Mouse (Mus musculus) midbrain, embryonic 13.5 days (tissue): ENCODE data around the gene Gm8159. TPM values are rescaled to one million over a fixed set of nuclear protein-coding genes. Genes with fewer than 3 reads are reported as not detected.
A peak's percentile ranks its signal among the peaks of the same experiment; 100 is the strongest.
"Not testable (repeated sequence)": the region's sequence is repeated elsewhere in the genome, so short reads cannot be mapped to it uniquely, and the experiment has no call there.

ENCODE experiments used
- ATAC-seq: fragments of 200-750 bp; cut with Nextera tagmentation; 2 replicates; pipeline ENCODE4 v1.8.0; 2017; ENCODE audit warnings: mild to moderate bottlenecking, moderate TSS enrichment, moderate library complexity
- H3K27ac ChIP-seq: fragments of 300-500 bp; sonication (generic); 2 replicates; pipeline ENCODE4 v1.5.1; 2015; ENCODE audit warnings: inconsistent platforms, mild to moderate bottlenecking, moderate library complexity
- H3K27me3 ChIP-seq: fragments of 300-500 bp; sonication (generic); 2 replicates; pipeline ENCODE4 v1.6.1; 2015; ENCODE audit warnings: mild to moderate bottlenecking, inconsistent platforms
- H3K36me3 ChIP-seq: fragments of 300-500 bp; sonication (generic); 2 replicates; pipeline ENCODE4 v1.6.1; 2015; ENCODE audit warnings: mild to moderate bottlenecking, inconsistent platforms
- H3K4me1 ChIP-seq: fragments of 300-500 bp; sonication (generic); replicated peaks from 2 replicates; pipeline ENCODE4 v1.6.1; 2015; ENCODE audit warnings: inconsistent platforms
- H3K4me2 ChIP-seq: fragments of 300-500 bp; sonication (generic); replicated peaks from 2 replicates; pipeline ENCODE4 v1.6.1; 2015; ENCODE audit warnings: moderate library complexity, mild to moderate bottlenecking, inconsistent platforms
- H3K4me3 ChIP-seq: fragments of 300-500 bp; sonication (generic); replicated peaks from 2 replicates; pipeline ENCODE4 v1.5.1; 2015; ENCODE audit warnings: mild to moderate bottlenecking, inconsistent platforms
- H3K9ac ChIP-seq: fragments of 300-500 bp; sonication (generic); replicated peaks from 2 replicates; pipeline ENCODE4 v1.6.1; 2015; ENCODE audit warnings: mild to moderate bottlenecking, inconsistent platforms
- H3K9me3 ChIP-seq: fragments of 300-500 bp; sonication (generic); 2 replicates; pipeline ENCODE4 v1.6.1; 2016; ENCODE audit warnings: mild to moderate bottlenecking, inconsistent platforms
- WGBS: fragments of 180-500 bp; shearing (Covaris S2); methylation state at CpG from one replicate; pipeline ENCODE4 v1.1.7; 2015; 5-methylcytosine and 5-hydroxymethylcytosine counted together
- polyA plus RNA-seq: library from polyadenylated mRNA; unstranded; fragments of >200 nt; fragmentation: Nextera tagmentation; extraction: Ambion mirVana; gene quantifications from 2 replicates; pipeline ENCODE4 v1.2.1, GENCODE M21; 2015

Gm8159 gene
- not detected in 2 replicates for polyA plus RNA-seq

- not testable (repeated sequence) for ATAC-seq, H3K4me2 ChIP-seq, H3K4me1 ChIP-seq, H3K27ac ChIP-seq, H3K27me3 ChIP-seq, H3K9ac ChIP-seq, H3K9me3 ChIP-seq, H3K4me3 ChIP-seq, H3K36me3 ChIP-seq
- no CpG with 5 or more reads among the region's 2 CpGs for WGBS
These were observed at the start of gene Gm8159 for GRCm38 (mm10) chr14:4632052-4632451. Gm8159 (plus strand) TSS chr14:4632352.

DNA sequence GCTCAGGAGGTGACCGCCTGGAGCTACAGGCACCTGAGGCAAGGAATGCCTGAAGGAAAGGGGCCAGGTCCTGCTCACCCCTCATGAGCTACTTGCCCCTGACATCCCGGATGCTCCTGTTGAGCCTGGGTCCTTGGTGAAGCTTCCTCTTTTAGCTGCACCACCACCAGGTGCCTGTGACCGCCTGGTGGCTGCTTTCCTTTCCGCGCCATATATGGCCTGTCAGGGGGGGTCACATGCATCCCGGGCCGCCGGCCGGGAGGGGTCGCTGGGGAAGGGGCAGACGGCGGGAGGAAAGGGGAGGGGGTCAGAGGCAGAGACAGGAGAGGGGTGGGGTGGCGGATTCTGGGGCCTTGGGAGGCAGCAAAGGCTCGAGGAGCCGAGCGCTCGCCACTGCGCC lies 17.2 kb downstream of the Gm8159 start:
- WGBS: 4% methylated on average over 16 of the region's 18 CpGs
- not testable (repeated sequence) for H3K4me1 ChIP-seq, H3K36me3 ChIP-seq, H3K27ac ChIP-seq, H3K9me3 ChIP-seq, ATAC-seq, H3K27me3 ChIP-seq
- Histone ChIP-seq H3K4me3 (peak overlapping the region; percentile 41), H3K4me2 (peak overlapping the region; percentile 67), H3K9ac (0 out of 2 replicates have a peak overlapping the region, but pooled peaks have one; percentile 49)

DNA sequence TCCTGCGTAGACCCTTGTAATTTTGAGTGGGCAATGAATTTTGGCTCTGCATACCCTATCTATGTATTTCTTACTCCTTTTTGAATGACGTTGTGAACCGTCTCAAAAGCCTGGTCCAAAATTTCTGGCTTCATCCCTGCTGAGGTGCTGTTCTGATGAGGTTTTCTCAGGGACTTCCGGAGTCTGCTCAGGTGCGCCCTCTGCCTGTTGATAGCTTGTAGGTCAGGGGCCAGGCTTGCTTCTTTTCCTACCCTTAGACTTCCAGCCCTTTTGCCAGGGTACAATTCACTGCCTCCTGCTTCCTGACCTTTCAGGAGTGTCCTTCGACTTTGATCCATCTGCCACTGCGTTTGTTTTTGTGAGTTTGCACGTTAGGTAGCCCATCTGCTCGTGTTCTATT lies 18.2 kb downstream of the Gm8159 start:
- WGBS: 4% methylated on average over 5 of the region's 9 CpGs
- H3K27ac ChIP-seq, H3K9ac ChIP-seq, H3K36me3 ChIP-seq, H3K4me2 ChIP-seq, ATAC-seq, H3K4me3 ChIP-seq, H3K27me3 ChIP-seq, H3K4me1 ChIP-seq, H3K9me3 ChIP-seq: not testable (repeated sequence)

DNA sequence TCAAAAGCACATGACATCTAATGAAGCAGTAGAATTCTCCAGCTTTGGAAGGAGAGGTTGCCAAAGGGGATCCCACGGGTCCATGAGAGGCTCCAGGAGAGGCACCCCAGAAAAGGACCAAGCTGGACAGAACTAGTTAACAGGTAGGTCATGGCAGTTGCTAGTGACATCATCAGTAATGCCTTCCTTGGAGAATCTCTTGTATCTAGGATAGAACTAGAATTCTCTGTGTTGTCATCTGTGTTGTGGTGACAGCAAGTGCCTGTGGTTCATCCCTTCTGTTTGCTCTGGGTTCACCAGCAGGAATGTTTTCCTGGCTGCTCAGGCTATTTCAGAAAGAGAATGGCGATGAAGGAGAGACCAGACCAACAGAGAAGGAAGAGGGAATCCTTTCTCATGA lies 31.7 kb downstream of the Gm8159 start, which contains the start of gene Gm3239:
Gene Gm3239 (plus strand): TSS at position 301 of the 400 bp plus-strand sequence.
- H3K36me3 ChIP-seq, H3K9ac ChIP-seq, H3K4me1 ChIP-seq, H3K4me2 ChIP-seq, H3K4me3 ChIP-seq, H3K9me3 ChIP-seq, ATAC-seq, H3K27ac ChIP-seq, H3K27me3 ChIP-seq: not testable (repeated sequence)
- WGBS: no CpG with 5 or more reads among the region's 2 CpGs

Other genes with a start within 250 kb of the Gm8159 start
- gene Gm3159, start 234.8 kb upstream of the Gm8159 start, polyA plus RNA-seq: not detected in 2 replicates
- 2.9 and 3.0 TPM in 2 replicates for gene Gm3164, start 216.9 kb upstream of the Gm8159 start, polyA plus RNA-seq
- gene Gm3173, start 201.4 kb upstream of the Gm8159 start, polyA plus RNA-seq: 0.66 TPM in 1 of 2 replicates, not detected in the other
- gene Gm3182, start 150.6 kb upstream of the Gm8159 start, polyA plus RNA-seq: not detected in 2 replicates
- gene Gm3047, start 76.9 kb upstream of the Gm8159 start, polyA plus RNA-seq: not detected in 2 replicates
- 0.27 and 0.46 TPM in 2 replicates for gene Gm3239, start 31.8 kb downstream of the Gm8159 start, polyA plus RNA-seq
- not detected in 2 replicates for gene Gm7876, start 76.9 kb downstream of the Gm8159 start, polyA plus RNA-seq
- 1.7 and 2.5 TPM in 2 replicates for gene Gm3252, start 94.4 kb downstream of the Gm8159 start, polyA plus RNA-seq
- not detected in 2 replicates for gene Gm9602, start 144.0 kb downstream of the Gm8159 start, polyA plus RNA-seq
- gene Gm3269, start 205.8 kb downstream of the Gm8159 start, polyA plus RNA-seq: not detected in 2 replicates
- gene Gm3264, start 223.2 kb downstream of the Gm8159 start, polyA plus RNA-seq: 1.7 and 2.7 TPM in 2 replicates